Comparison of ENCODE assay signal across 24 mouse cellular contexts in the genomic region with DNA sequence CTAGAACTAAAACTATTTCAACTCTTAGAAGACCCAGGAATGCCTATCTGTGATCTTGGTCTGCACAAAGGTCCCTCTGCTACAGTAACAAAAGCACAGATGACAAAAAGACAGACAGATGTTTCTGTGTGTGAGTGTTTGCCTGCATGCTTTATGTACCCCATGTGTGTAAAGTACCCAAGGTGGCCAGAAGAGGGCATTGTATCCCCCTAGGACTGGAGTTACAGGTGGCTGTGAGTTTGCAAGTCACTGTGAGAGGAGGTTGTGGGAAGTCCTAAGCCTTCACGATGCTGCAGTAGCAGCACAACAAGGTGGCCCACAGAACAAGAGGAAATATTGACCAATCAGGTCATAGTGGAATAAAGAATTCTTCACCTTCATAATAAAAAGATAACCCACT.
DNase-seq lines count a peak whose midpoint lies in the region; ATAC-seq and TF ChIP-seq lines count a peak whose summit lies in the region.
"Had no signal": no experiment of that assay in that cellular context is flagged by ENCODE, and none has a peak within 500 bp of the region (broad histone marks: within the 10 kb centered on the region; RNA-seq: fewer than 3 reads in every experiment).

No protein-coding gene starts in this region.

- H3K4me1 ChIP-seq in kidney, postnatal 0 days (replicated peaks; ENCODE audit: insufficient read depth, low read length), result peaks cover 14% of the 10 kb centered on the region
- peaks cover 28% of the 10 kb centered on the region for H3K4me1 ChIP-seq in kidney, embryonic 16.5 days (ENCODE audit: insufficient read depth, low read length)
- peaks cover 3% of the 10 kb centered on the region; the same call in 1 of the 2 replicates for H3K4me1 ChIP-seq in lung, postnatal 0 days (ENCODE audit: insufficient read depth, low read depth, low read length)
- H3K4me1 ChIP-seq: midbrain, embryonic 12.5 days had no signal

- H3K27ac ChIP-seq in kidney, postnatal 0 days, result no peak overlapping the region
- H3K27ac ChIP-seq in kidney, embryonic 16.5 days (ENCODE audit: low read length), result no peak overlapping the region
- H3K27ac ChIP-seq in lung, postnatal 0 days (ENCODE audit: low read length), result no peak overlapping the region
- H3K27ac ChIP-seq: heart, embryonic 15.5 days; hindbrain, embryonic 12.5 days; left cerebral cortex, adult 2 months; limb, embryonic 12.5 days; midbrain, embryonic 12.5 days had no signal

- TF ChIP-seq CTCF in kidney, postnatal 0 days (IDR thresholded peaks at IDR 0.05; ENCODE audit: low read depth), result peak; percentile 20; the same call in 1 of the 2 replicates
- peak; percentile 36 for TF ChIP-seq CTCF in lung, postnatal 0 days (IDR thresholded peaks at IDR 0.05)

- H3K9ac ChIP-seq in kidney, postnatal 0 days (ENCODE audit: low read depth, low read length), result no peak overlapping the region
- no peak overlapping the region for H3K9ac ChIP-seq in kidney, embryonic 16.5 days (replicated peaks; ENCODE audit: low read length)
- H3K9ac ChIP-seq in lung, postnatal 0 days (replicated peaks; ENCODE audit: low read depth), result no peak overlapping the region
- H3K9ac ChIP-seq: heart, embryonic 15.5 days; hindbrain, embryonic 12.5 days; limb, embryonic 12.5 days; midbrain, embryonic 12.5 days had no signal

- no peak for DNase-seq in kidney, postnatal 0 days (ENCODE audit: low spot score)
- DNase-seq in lung, postnatal 0 days (ENCODE audit: low spot score), result no peak
- no peak for DNase-seq in lung, postnatal 36 days
- peak; percentile 52 for DNase-seq in R1 (ENCODE audit: low read depth, low spot score)
- no peak for DNase-seq in adrenal gland, postnatal 14 days
- DNase-seq: adrenal gland, adult 8-10 months; B cell, adult 2 months; cerebellum, adult 9-10 months; cerebellum, postnatal 36 days; gastrocnemius, postnatal 14 days; kidney, adult 18-20 months; kidney, postnatal 10 days; lung, adult 2 months; lung, postnatal 4 days had no signal

- H3K4me3 ChIP-seq in kidney, postnatal 0 days (replicated peaks; ENCODE audit: low read depth, low read length), result no peak overlapping the region
- no peak overlapping the region for H3K4me3 ChIP-seq in kidney, embryonic 16.5 days (ENCODE audit: low read length)
- H3K4me3 ChIP-seq in lung, postnatal 0 days (ENCODE audit: low read depth, low read length), result no peak overlapping the region
- H3K4me3 ChIP-seq: heart, embryonic 10.5 days; heart, embryonic 15.5 days; hindbrain, embryonic 12.5 days; left cerebral cortex, adult 2 months; limb, embryonic 12.5 days; megakaryocyte, embryonic 14.5 days; midbrain, embryonic 12.5 days had no signal

- 0 out of 2 replicates have a peak, but pooled peaks cover 4% of the 10 kb centered on the region for H3K36me3 ChIP-seq in kidney, postnatal 0 days (ENCODE audit: insufficient read depth, low read length)
- peaks cover 9% of the 10 kb centered on the region for H3K36me3 ChIP-seq in kidney, embryonic 16.5 days (ENCODE audit: insufficient read depth, low read length)
- H3K36me3 ChIP-seq in lung, postnatal 0 days (ENCODE audit: insufficient read depth, low read length), result no peaks in the 10 kb centered on the region
- H3K36me3 ChIP-seq: hindbrain, embryonic 12.5 days; limb, embryonic 12.5 days; midbrain, embryonic 12.5 days had no signal

- no peak for ATAC-seq in kidney, postnatal 0 days (replicated peaks; ENCODE audit: low FRiP score, low read depth)
- ATAC-seq in kidney, embryonic 16.5 days (ENCODE audit: low FRiP score, low TSS enrichment), result no peak
- no peak for ATAC-seq in lung, postnatal 0 days
- ATAC-seq: forebrain, embryonic 14.5 days; Patski had no signal

- no peak for TF ChIP-seq EP300 in lung, postnatal 0 days (IDR thresholded peaks at IDR 0.05)

- no peaks in the 10 kb centered on the region for H3K9me3 ChIP-seq in kidney, postnatal 0 days (replicated peaks; ENCODE audit: low read length)
- peaks cover 10% of the 10 kb centered on the region for H3K9me3 ChIP-seq in kidney, embryonic 16.5 days (ENCODE audit: low read length)
- H3K9me3 ChIP-seq in lung, postnatal 0 days (ENCODE audit: low read length), result no peaks in the 10 kb centered on the region
- H3K9me3 ChIP-seq: heart, embryonic 15.5 days; hindbrain, embryonic 12.5 days had no signal

- WGBS in kidney, postnatal 0 days, result 100% methylated on average over 1 of the region's 1 CpGs
- WGBS in kidney, embryonic 16.5 days, result 91% methylated on average over 1 of the region's 1 CpGs
- 91% methylated on average over 1 of the region's 1 CpGs for WGBS in lung, postnatal 0 days

- no peak overlapping the region for H3K4me2 ChIP-seq in kidney, postnatal 0 days (ENCODE audit: low read length)
- H3K4me2 ChIP-seq in kidney, embryonic 16.5 days (replicated peaks; ENCODE audit: low read depth, low read length), result no peak overlapping the region
- no peak overlapping the region for H3K4me2 ChIP-seq in lung, postnatal 0 days (replicated peaks; ENCODE audit: low read depth, low read length)
- H3K4me2 ChIP-seq: heart, embryonic 15.5 days; hindbrain, embryonic 12.5 days; limb, embryonic 12.5 days; midbrain, embryonic 12.5 days had no signal

- H3K27me3 ChIP-seq in kidney, postnatal 0 days (ENCODE audit: insufficient read depth, low read length), result no peaks in the 10 kb centered on the region
- H3K27me3 ChIP-seq in kidney, embryonic 16.5 days (ENCODE audit: insufficient read depth, low read length), result no peaks in the 10 kb centered on the region
- no peaks in the 10 kb centered on the region for H3K27me3 ChIP-seq in lung, postnatal 0 days (replicated peaks; ENCODE audit: insufficient read depth, low read length)
- H3K27me3 ChIP-seq: heart, embryonic 15.5 days; hindbrain, embryonic 12.5 days; limb, embryonic 12.5 days; midbrain, embryonic 12.5 days; Patski had no signal
